Mouse (Mus musculus): Measurements from ENCODE around the gene Gm42878. TPM values are rescaled to one million over a fixed set of nuclear protein-coding genes. Genes with fewer than 3 reads are reported as not detected.

The Gm42878 gene
- polyA plus RNA-seq, 1 experiment from 2014 or later = not detected

DNA sequence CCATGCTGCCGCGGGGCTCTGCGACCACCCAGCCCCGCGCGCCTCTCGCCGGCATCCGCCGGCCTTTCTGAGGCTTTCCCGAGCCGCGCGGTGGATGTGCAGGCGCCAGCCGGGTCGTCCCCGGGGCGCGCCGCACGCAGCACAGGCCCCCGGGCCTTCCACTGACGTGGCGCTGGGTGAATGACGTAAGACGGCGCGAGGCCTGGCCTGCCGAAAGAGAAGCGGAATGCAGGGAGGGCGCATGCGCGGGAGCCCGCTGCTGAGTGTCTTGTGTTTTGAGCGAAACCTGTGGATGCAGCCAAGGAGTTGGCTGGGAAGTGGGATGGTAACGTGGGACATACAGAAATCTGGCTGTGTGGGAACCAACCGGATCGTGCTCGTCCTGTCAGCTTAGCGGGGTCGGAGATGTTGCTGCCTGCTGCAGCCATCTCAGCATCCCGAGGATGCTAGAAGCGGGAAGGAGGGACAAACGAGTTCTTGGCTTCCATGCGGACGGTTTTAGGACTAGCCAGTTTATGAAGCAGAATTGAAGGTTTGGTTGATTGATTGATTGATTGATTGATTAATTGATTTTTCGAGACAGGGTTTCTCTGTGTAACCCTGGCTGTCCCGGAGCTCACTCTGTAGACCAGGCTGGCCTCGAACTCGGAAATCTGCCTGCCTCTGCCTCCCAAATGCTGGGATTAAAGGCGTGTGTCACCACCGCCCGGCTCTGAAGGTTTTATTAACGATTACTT is 679 bp upstream of the Gm42878 start, which contains the start of gene Mapkapk5:
Gene Mapkapk5, minus strand, starts transcription at position 113 of the 737 bp plus-strand sequence.
- Histone ChIP-seq H3K4me1 (ENCODE audit: control insufficient read depth, insufficient read depth, low read length) (peaks cover 9% of the 10 kb centered on the region), H3K9me3 (replicated peaks; ENCODE audit: control insufficient read depth, low read length) (no peaks in the 10 kb centered on the region), H3K4me3 (ENCODE audit: low read depth, low read length) (peak within 1 kb of the TSS; percentile 92), H3K36me3 (ENCODE audit: control insufficient read depth, insufficient read depth, low read length) (no peaks in the 10 kb centered on the region), H3K4me2 (peak within 1 kb of the TSS; percentile 93), H3K27ac (ENCODE audit: low read depth, low read length) (peak within 1 kb of the TSS; percentile 91), H3K9ac (ENCODE audit: low read depth, low read length) (peak within 1 kb of the TSS; percentile 92), H3K27me3 (ENCODE audit: control insufficient read depth, insufficient read depth, low read length) (no peaks in the 10 kb centered on the region)
- 2% methylated on average over 55 of the region's 55 CpGs for WGBS (ENCODE audit: insufficient replicate concordance)
- peak; percentile 92 for ATAC-seq (replicated peaks; ENCODE audit: insufficient number of reproducible peaks, low FRiP score, low TSS enrichment)

DNA sequence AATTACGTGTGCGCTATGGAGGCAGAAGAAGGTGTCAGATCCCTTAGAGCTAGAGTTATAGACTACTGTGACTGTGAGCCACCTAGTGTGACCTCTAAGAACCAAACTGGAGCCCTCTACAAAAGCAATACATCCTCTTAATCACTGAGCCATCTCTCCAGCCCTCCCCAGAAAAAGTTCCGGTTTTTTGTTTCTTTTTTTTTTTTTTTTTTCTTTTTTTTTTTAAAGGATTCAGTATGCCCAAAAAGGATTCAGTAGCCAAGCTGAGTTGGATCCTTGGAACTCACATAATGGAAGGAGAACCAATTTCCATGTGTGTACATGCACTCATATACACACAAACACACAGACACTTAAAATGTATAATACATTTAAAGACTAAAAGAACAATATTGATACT is 1.9 kb downstream of the Gm42878 start:
- H3K27me3 ChIP-seq (ENCODE audit: control insufficient read depth, insufficient read depth, low read length) = no peaks in the 10 kb centered on the region
- H3K36me3 ChIP-seq (ENCODE audit: control insufficient read depth, insufficient read depth, low read length) = 0 out of 2 replicates have a peak, but pooled peaks cover 2% of the 10 kb centered on the region
- H3K4me1 ChIP-seq (ENCODE audit: control insufficient read depth, insufficient read depth, low read length) = peaks cover 9% of the 10 kb centered on the region
- H3K4me2 ChIP-seq = no peak overlapping the region
- ATAC-seq (replicated peaks; ENCODE audit: insufficient number of reproducible peaks, low FRiP score, low TSS enrichment) = no peak
- no peak overlapping the region for H3K27ac ChIP-seq (ENCODE audit: low read depth, low read length)
- 83% methylated on average over 3 of the region's 3 CpGs for WGBS (ENCODE audit: insufficient replicate concordance)
- H3K4me3 ChIP-seq (ENCODE audit: low read depth, low read length) = no peak overlapping the region
- H3K9me3 ChIP-seq (replicated peaks; ENCODE audit: control insufficient read depth, low read length) = no peaks in the 10 kb centered on the region
- no peak overlapping the region for H3K9ac ChIP-seq (ENCODE audit: low read depth, low read length)

- WGBS (ENCODE audit: insufficient replicate concordance) = 89% methylated on average over 7 of the region's 7 CpGs
- Histone ChIP-seq H3K9me3 (replicated peaks; ENCODE audit: control insufficient read depth, low read length) (no peaks in the 10 kb centered on the region), H3K36me3 (ENCODE audit: control insufficient read depth, insufficient read depth, low read length) (0 out of 2 replicates have a peak, but pooled peaks cover 2% of the 10 kb centered on the region), H3K4me3 (ENCODE audit: low read depth, low read length) (no peak overlapping the region), H3K4me1 (ENCODE audit: control insufficient read depth, insufficient read depth, low read length) (peaks cover 12% of the 10 kb centered on the region), H3K9ac (ENCODE audit: low read depth, low read length) (no peak overlapping the region), H3K4me2 (no peak overlapping the region), H3K27ac (ENCODE audit: low read depth, low read length) (no peak overlapping the region), H3K27me3 (ENCODE audit: control insufficient read depth, insufficient read depth, low read length) (no peaks in the 10 kb centered on the region)
- no peak for ATAC-seq (replicated peaks; ENCODE audit: insufficient number of reproducible peaks, low FRiP score, low TSS enrichment)
These were observed 4.0 kb downstream of the Gm42878 start for GRCm38 (mm10) chr5:121541235-121541634.

GRCm38 (mm10) chr5:121540066-121540465 is 5.2 kb downstream of the Gm42878 start:
- H3K4me1 ChIP-seq (ENCODE audit: control insufficient read depth, insufficient read depth, low read length) = peaks cover 12% of the 10 kb centered on the region
- H3K9ac ChIP-seq (ENCODE audit: low read depth, low read length) = no peak overlapping the region
- WGBS (ENCODE audit: insufficient replicate concordance) = 91% methylated on average over 5 of the region's 5 CpGs
- H3K9me3 ChIP-seq (replicated peaks; ENCODE audit: control insufficient read depth, low read length) = no peaks in the 10 kb centered on the region
- peaks cover 11% of the 10 kb centered on the region; the same call in 1 of the 2 replicates for H3K36me3 ChIP-seq (ENCODE audit: control insufficient read depth, insufficient read depth, low read length)
- H3K27ac ChIP-seq (ENCODE audit: low read depth, low read length) = no peak overlapping the region
- H3K4me2 ChIP-seq = no peak overlapping the region
- no peak for ATAC-seq (replicated peaks; ENCODE audit: insufficient number of reproducible peaks, low FRiP score, low TSS enrichment)
- H3K4me3 ChIP-seq (ENCODE audit: low read depth, low read length) = no peak overlapping the region
- H3K27me3 ChIP-seq (ENCODE audit: control insufficient read depth, insufficient read depth, low read length) = no peaks in the 10 kb centered on the region

- H3K9ac ChIP-seq (ENCODE audit: low read depth, low read length) = no peak overlapping the region
- H3K4me1 ChIP-seq (ENCODE audit: control insufficient read depth, insufficient read depth, low read length) = 0 out of 2 replicates have a peak, but pooled peaks cover 3% of the 10 kb centered on the region
- no peak overlapping the region for H3K27ac ChIP-seq (ENCODE audit: low read depth, low read length)
- H3K9me3 ChIP-seq (replicated peaks; ENCODE audit: control insufficient read depth, low read length) = no peaks in the 10 kb centered on the region
- H3K4me3 ChIP-seq (ENCODE audit: low read depth, low read length) = no peak overlapping the region
- no peak for ATAC-seq (replicated peaks; ENCODE audit: insufficient number of reproducible peaks, low FRiP score, low TSS enrichment)
- no peak overlapping the region for H3K4me2 ChIP-seq
- 65% methylated on average over 2 of the region's 2 CpGs for WGBS (ENCODE audit: insufficient replicate concordance)
- H3K27me3 ChIP-seq (ENCODE audit: control insufficient read depth, insufficient read depth, low read length) = no peaks in the 10 kb centered on the region
- H3K36me3 ChIP-seq (ENCODE audit: control insufficient read depth, insufficient read depth, low read length) = peaks cover 25% of the 10 kb centered on the region
These were observed 7.7 kb downstream of the Gm42878 start for GRCm38 (mm10) chr5:121537588-121537987.

GRCm38 (mm10) chr5:121536921-121537555 is 8.2 kb downstream of the Gm42878 start:
- Histone ChIP-seq H3K27me3 (ENCODE audit: control insufficient read depth, insufficient read depth, low read length) (no peaks in the 10 kb centered on the region), H3K27ac (ENCODE audit: low read depth, low read length) (no peak overlapping the region), H3K9me3 (replicated peaks; ENCODE audit: control insufficient read depth, low read length) (no peaks in the 10 kb centered on the region), H3K4me1 (ENCODE audit: control insufficient read depth, insufficient read depth, low read length) (0 out of 2 replicates have a peak, but pooled peaks cover 3% of the 10 kb centered on the region), H3K4me2 (no peak overlapping the region), H3K4me3 (ENCODE audit: low read depth, low read length) (no peak overlapping the region), H3K36me3 (ENCODE audit: control insufficient read depth, insufficient read depth, low read length) (peaks cover 30% of the 10 kb centered on the region), H3K9ac (ENCODE audit: low read depth, low read length) (no peak overlapping the region)
- WGBS (ENCODE audit: insufficient replicate concordance) = 68% methylated on average over 7 of the region's 7 CpGs
- no peak for ATAC-seq (replicated peaks; ENCODE audit: insufficient number of reproducible peaks, low FRiP score, low TSS enrichment)

DNA sequence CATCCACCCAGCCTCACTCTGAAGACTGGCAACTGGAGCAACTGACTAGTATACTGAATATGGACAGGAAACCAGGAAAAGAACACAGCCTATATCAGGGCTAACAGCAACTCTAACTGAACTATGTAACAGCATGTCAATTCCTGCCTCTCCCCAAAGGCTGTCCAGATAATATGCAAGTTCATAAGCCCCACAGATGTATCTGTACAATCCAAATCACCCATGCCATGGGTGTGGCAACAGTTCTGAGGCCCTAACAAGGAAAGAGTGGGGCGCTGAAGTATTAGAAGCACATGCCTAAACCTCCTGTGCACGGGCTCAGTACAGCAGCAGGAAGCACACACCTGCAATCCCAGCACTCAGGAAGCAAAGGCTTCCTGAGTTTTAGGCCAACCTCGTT is 10.2 kb downstream of the Gm42878 start:
- WGBS (ENCODE audit: insufficient replicate concordance) = 91% methylated on average over 3 of the region's 3 CpGs
- H3K9ac ChIP-seq (ENCODE audit: low read depth, low read length) = no peak overlapping the region
- H3K4me2 ChIP-seq = no peak overlapping the region
- peaks cover 40% of the 10 kb centered on the region for H3K36me3 ChIP-seq (ENCODE audit: control insufficient read depth, insufficient read depth, low read length)
- H3K9me3 ChIP-seq (replicated peaks; ENCODE audit: control insufficient read depth, low read length) = no peaks in the 10 kb centered on the region
- no peak overlapping the region for H3K27ac ChIP-seq (ENCODE audit: low read depth, low read length)
- ATAC-seq (replicated peaks; ENCODE audit: insufficient number of reproducible peaks, low FRiP score, low TSS enrichment) = no peak
- H3K4me1 ChIP-seq (ENCODE audit: control insufficient read depth, insufficient read depth, low read length) = 0 out of 2 replicates have a peak, but pooled peaks cover 3% of the 10 kb centered on the region
- H3K4me3 ChIP-seq (ENCODE audit: low read depth, low read length) = no peak overlapping the region
- no peaks in the 10 kb centered on the region for H3K27me3 ChIP-seq (ENCODE audit: control insufficient read depth, insufficient read depth, low read length)

GRCm38 (mm10) chr5:121534521-121534920 is 10.8 kb downstream of the Gm42878 start:
- Histone ChIP-seq H3K27ac (ENCODE audit: low read depth, low read length) (no peak overlapping the region), H3K9me3 (replicated peaks; ENCODE audit: control insufficient read depth, low read length) (no peaks in the 10 kb centered on the region), H3K4me1 (ENCODE audit: control insufficient read depth, insufficient read depth, low read length) (0 out of 2 replicates have a peak, but pooled peaks cover 3% of the 10 kb centered on the region), H3K27me3 (ENCODE audit: control insufficient read depth, insufficient read depth, low read length) (no peaks in the 10 kb centered on the region), H3K36me3 (ENCODE audit: control insufficient read depth, insufficient read depth, low read length) (peaks cover 40% of the 10 kb centered on the region), H3K4me2 (no peak overlapping the region), H3K9ac (ENCODE audit: low read depth, low read length) (no peak overlapping the region), H3K4me3 (ENCODE audit: low read depth, low read length) (no peak overlapping the region)
- WGBS (ENCODE audit: insufficient replicate concordance) = 89% methylated on average over 5 of the region's 5 CpGs
- ATAC-seq (replicated peaks; ENCODE audit: insufficient number of reproducible peaks, low FRiP score, low TSS enrichment) = no peak

Measured in heart, embryonic 11.5 days (tissue).